1 mouse cellular context compared by ENCODE assay signal in the genomic region with DNA sequence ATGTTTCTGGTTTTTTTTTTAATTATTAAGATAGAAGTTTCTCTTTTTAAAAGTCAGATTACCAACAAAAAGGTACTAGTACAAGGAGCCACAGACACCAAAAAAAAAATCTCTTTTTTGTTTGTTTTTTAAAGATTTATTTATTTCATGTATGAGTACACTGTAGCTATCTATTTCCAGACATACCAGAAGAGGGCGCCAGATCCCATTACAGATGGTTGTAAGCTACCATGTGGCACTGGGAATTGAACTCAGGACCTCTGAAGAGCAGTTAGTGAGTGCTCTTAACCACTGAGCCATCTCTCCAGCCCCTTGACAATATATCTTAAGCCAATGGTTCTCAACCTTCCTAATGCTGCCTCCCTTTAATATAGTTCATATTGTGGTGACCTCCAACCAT.
TF ChIP-seq lines count a peak whose summit lies in the region.

No protein-coding gene starts in this region.

TF ChIP-seq in MEL, 35 proteins besides CTCF, POLR2A, EP300 and RAD21:
- no peak for TF ChIP-seq NELFE (IDR thresholded peaks at IDR 0.05; ENCODE audit: low read depth, low read length)
- 0 out of 2 replicates have a peak, but pooled peaks have one; percentile 27 for TF ChIP-seq MYC (IDR thresholded peaks at IDR 0.05; ENCODE audit: low read depth, low read length)
